Mouse (Mus musculus) embryonic facial prominence, embryonic 14.5 days (tissue): ENCODE data around the gene Olfr279. TPM values are rescaled to one million over a fixed set of nuclear protein-coding genes. Genes with fewer than 3 reads are reported as not detected.
A peak's percentile ranks its signal among the peaks of the same experiment; 100 is the strongest.
"Not testable (repeated sequence)": the region's sequence is repeated elsewhere in the genome, so short reads cannot be mapped to it uniquely, and the experiment has no call there.

Experiments used
- ATAC-seq: fragments of 200-750 bp; cut with Nextera tagmentation; 2 replicates; pipeline ENCODE4 v1.8.0; 2017; ENCODE audit warnings: low read depth, moderate number of reproducible peaks, moderate TSS enrichment
- DNase-seq: peaks from one replicate; pipeline ENCODE4 v3.0.0-alpha.2; 2015; ENCODE audit warnings: low spot score
- H3K27ac ChIP-seq: fragments of 300-500 bp; sonication (generic); replicated peaks from 2 replicates; pipeline ENCODE4 v1.5.1; 2014; ENCODE audit warnings: low read depth, mild to moderate bottlenecking, low read length, moderate library complexity
- H3K27me3 ChIP-seq: fragments of 300-500 bp; sonication (generic); replicated peaks from 2 replicates; pipeline ENCODE4 v1.6.1; 2014; ENCODE audit warnings: low read length; ENCODE audit not compliant: control insufficient read depth, insufficient read depth
- H3K36me3 ChIP-seq: fragments of 300-500 bp; sonication (generic); 2 replicates; pipeline ENCODE4 v1.6.1; 2014; ENCODE audit warnings: low read length, mixed read lengths; ENCODE audit not compliant: control insufficient read depth, insufficient read depth
- H3K4me1 ChIP-seq: fragments of 300-500 bp; sonication (generic); 2 replicates; pipeline ENCODE4 v1.6.1; 2014; ENCODE audit warnings: antibody characterized with exemption, low read length; ENCODE audit not compliant: control insufficient read depth, insufficient read depth
- H3K4me2 ChIP-seq: fragments of 300-500 bp; sonication (generic); 2 replicates; pipeline ENCODE4 v1.6.1; 2014; ENCODE audit warnings: low read depth, mild to moderate bottlenecking, low read length, moderate library complexity, mixed read lengths
- H3K4me3 ChIP-seq: fragments of 300-500 bp; sonication (generic); 2 replicates; pipeline ENCODE4 v1.5.1; 2014; ENCODE audit warnings: low read depth, mild to moderate bottlenecking, low read length
- H3K9ac ChIP-seq: fragments of 300-500 bp; sonication (generic); 2 replicates; pipeline ENCODE4 v1.6.1; 2014; ENCODE audit warnings: low read depth, mild to moderate bottlenecking, low read length, moderate library complexity, mixed read lengths
- H3K9me3 ChIP-seq: fragments of 300-500 bp; sonication (generic); 2 replicates; pipeline ENCODE4 v1.6.1; 2016; ENCODE audit warnings: low read length; ENCODE audit not compliant: control insufficient read depth
- WGBS: fragments of 180-500 bp; shearing (Covaris S2); extraction: QIAGEN DNeasy Blood & Tissue Kit; methylation state at CpG from one replicate; pipeline ENCODE4 v1.1.7; 2014; 5-methylcytosine and 5-hydroxymethylcytosine counted together
- polyA plus RNA-seq: library from polyadenylated mRNA; unstranded; fragments of >200 nt; fragmentation: Nextera tagmentation; extraction: Ambion mirVana; gene quantifications from 2 replicates; pipeline ENCODE4 v1.2.1, GENCODE M21; 2014

Olfr279 gene
- polyA plus RNA-seq, 1 experiment from 2014 or later, result not detected

- Histone ChIP-seq H3K4me1 (peaks cover 7% of the 10 kb centered on the region; the same call in 1 of the 2 replicates), H3K9me3 (no peaks in the 10 kb centered on the region), H3K36me3 (no peaks in the 10 kb centered on the region), H3K9ac (no peak overlapping the region), H3K27ac (no peak overlapping the region), H3K4me3 (no peak overlapping the region), H3K27me3 (no peaks in the 10 kb centered on the region), H3K4me2 (no peak overlapping the region)
- WGBS, result 74% methylated on average over 9 of the region's 9 CpGs
- DNase-seq (no peak), ATAC-seq (no peak)
Measured at GRCm38 (mm10) chr15:98506253-98506957, 14.2 kb downstream of the Olfr279 start.

- Histone ChIP-seq H3K4me3 (no peak overlapping the region), H3K4me1 (peaks cover 7% of the 10 kb centered on the region; the same call in 1 of the 2 replicates), H3K9ac (no peak overlapping the region), H3K9me3 (no peaks in the 10 kb centered on the region), H3K27me3 (no peaks in the 10 kb centered on the region), H3K27ac (no peak overlapping the region), H3K36me3 (no peaks in the 10 kb centered on the region), H3K4me2 (no peak overlapping the region)
- 86% methylated on average over 3 of the region's 6 CpGs for WGBS
- DNase-seq, result no peak
- ATAC-seq, result no peak
Measured at GRCm38 (mm10) chr15:98507321-98507720, 15.1 kb downstream of the Olfr279 start.

- DNase-seq, result no peak
- no peaks in the 10 kb centered on the region for H3K9me3 ChIP-seq
- H3K36me3 ChIP-seq, result no peaks in the 10 kb centered on the region
- no peak for ATAC-seq
- H3K4me3 ChIP-seq, result no peak overlapping the region
- peaks cover 11% of the 10 kb centered on the region for H3K4me1 ChIP-seq
- WGBS, result 63% methylated on average over 2 of the region's 2 CpGs
- no peak overlapping the region for H3K27ac ChIP-seq
- H3K27me3 ChIP-seq, result no peaks in the 10 kb centered on the region
- H3K9ac ChIP-seq, result no peak overlapping the region
- H3K4me2 ChIP-seq, result no peak overlapping the region
Measured at GRCm38 (mm10) chr15:98509387-98509786, 17.2 kb downstream of the Olfr279 start.

GRCm38 (mm10) chr15:98510438-98511385 lies 18.5 kb downstream of the Olfr279 start:
- DNase-seq, result peak; percentile 78
- H3K4me2 ChIP-seq, result peak overlapping the region; percentile 63
- no peak; the same call in 1 of the 2 replicates for ATAC-seq
- no peaks in the 10 kb centered on the region for H3K27me3 ChIP-seq
- H3K9ac ChIP-seq, result no peak overlapping the region
- H3K9me3 ChIP-seq, result no peaks in the 10 kb centered on the region
- H3K27ac ChIP-seq, result no peak overlapping the region
- 22% methylated on average over 24 of the region's 25 CpGs for WGBS
- peaks cover 11% of the 10 kb centered on the region for H3K4me1 ChIP-seq
- H3K36me3 ChIP-seq, result no peaks in the 10 kb centered on the region
- H3K4me3 ChIP-seq, result peak overlapping the region; percentile 25

- Histone ChIP-seq H3K36me3 (no peaks in the 10 kb centered on the region), H3K4me2 (peak overlapping the region; percentile 63; the same call in 1 of the 2 replicates), H3K4me1 (peaks cover 11% of the 10 kb centered on the region), H3K9me3 (no peaks in the 10 kb centered on the region), H3K9ac (no peak overlapping the region), H3K4me3 (no peak overlapping the region; the same call in 1 of the 2 replicates), H3K27ac (0 out of 2 replicates have a peak overlapping the region, but pooled peaks have one; percentile 21), H3K27me3 (no peaks in the 10 kb centered on the region)
- ATAC-seq, result no peak
- 55% methylated on average over 13 of the region's 13 CpGs for WGBS
- DNase-seq, result no peak
Measured at GRCm38 (mm10) chr15:98511386-98511928, 19.3 kb downstream of the Olfr279 start.

GRCm38 (mm10) chr15:98512232-98512631 lies 20.0 kb downstream of the Olfr279 start:
- ATAC-seq, result no peak
- WGBS, result 60% methylated on average over 8 of the region's 8 CpGs
- Histone ChIP-seq H3K4me3 (no peak overlapping the region), H3K9me3 (no peaks in the 10 kb centered on the region), H3K9ac (no peak overlapping the region), H3K27me3 (no peaks in the 10 kb centered on the region), H3K36me3 (no peaks in the 10 kb centered on the region), H3K27ac (no peak overlapping the region; the same call in 1 of the 2 replicates), H3K4me1 (peaks cover 11% of the 10 kb centered on the region), H3K4me2 (no peak overlapping the region)
- DNase-seq, result no peak

GRCm38 (mm10) chr15:98512799-98513321 lies 20.7 kb downstream of the Olfr279 start:
- Histone ChIP-seq H3K4me1 (peaks cover 11% of the 10 kb centered on the region), H3K27me3 (no peaks in the 10 kb centered on the region), H3K9ac (no peak overlapping the region), H3K4me3 (no peak overlapping the region), H3K9me3 (no peaks in the 10 kb centered on the region), H3K4me2 (peak overlapping the region; percentile 16; the same call in 1 of the 2 replicates), H3K36me3 (peaks cover 5% of the 10 kb centered on the region), H3K27ac (peak overlapping the region; percentile 53; the same call in 1 of the 2 replicates)
- DNase-seq (peak; percentile 56), ATAC-seq (0 out of 2 replicates have a peak, but pooled peaks have one; percentile 50)
- 39% methylated on average over 17 of the region's 17 CpGs for WGBS

- DNase-seq, H3K4me3 ChIP-seq, H3K4me2 ChIP-seq, H3K9me3 ChIP-seq, H3K27me3 ChIP-seq, H3K9ac ChIP-seq, H3K27ac ChIP-seq, ATAC-seq: not testable (repeated sequence)
- WGBS, result 63% methylated on average over 3 of the region's 3 CpGs
- Histone ChIP-seq H3K4me1 (peaks cover 11% of the 10 kb centered on the region), H3K36me3 (peaks cover 12% of the 10 kb centered on the region)
Measured at GRCm38 (mm10) chr15:98513676-98514075, 21.5 kb downstream of the Olfr279 start.
